Mouse (Mus musculus): ENCODE measurements around the gene Cdkn2d. TPM values are rescaled to one million over a fixed set of nuclear protein-coding genes. Genes with fewer than 3 reads are reported as not detected.
A peak's percentile ranks its signal among the peaks of the same experiment; 100 is the strongest.

The Cdkn2d gene
- polyA plus RNA-seq, 1 experiment = 34.7 TPM

GRCm38 (mm10) chr9:21319503-21319902 lies 28.3 kb upstream of the Cdkn2d start:
- peaks cover 5% of the 10 kb centered on the region for H3K4me1 ChIP-seq (ENCODE audit: control insufficient read depth, insufficient read depth, low read length)
- WGBS = 96% methylated on average over 4 of the region's 4 CpGs
- H3K4me3 ChIP-seq (replicated peaks; ENCODE audit: extremely low read depth, low read depth, low read length) = no peak overlapping the region
- TF ChIP-seq CTCF (IDR thresholded peaks at IDR 0.05; ENCODE audit: insufficient read depth, low read length) = no peak
- TF ChIP-seq POLR2A (IDR thresholded peaks at IDR 0.05; ENCODE audit: borderline replicate concordance, extremely low read depth, low read depth, low read length) = no peak
- DNase-seq = no peak

- DNase-seq = no peak
- WGBS = 82% methylated on average over 6 of the region's 6 CpGs
- H3K4me3 ChIP-seq (replicated peaks; ENCODE audit: extremely low read depth, low read depth, low read length) = no peak overlapping the region
- TF ChIP-seq CTCF (IDR thresholded peaks at IDR 0.05; ENCODE audit: insufficient read depth, low read length) (no peak), POLR2A (IDR thresholded peaks at IDR 0.05; ENCODE audit: borderline replicate concordance, extremely low read depth, low read depth, low read length) (no peak)
- H3K4me1 ChIP-seq (ENCODE audit: control insufficient read depth, insufficient read depth, low read length) = peaks cover 2% of the 10 kb centered on the region; the same call in 1 of the 2 replicates
Observed at GRCm38 (mm10) chr9:21318792-21319191, 27.6 kb upstream of the Cdkn2d start.

GRCm38 (mm10) chr9:21316696-21317095 lies 25.5 kb upstream of the Cdkn2d start:
- H3K4me1 ChIP-seq (ENCODE audit: control insufficient read depth, insufficient read depth, low read length) = peaks cover 2% of the 10 kb centered on the region; the same call in 1 of the 2 replicates
- no peak for DNase-seq
- 60% methylated on average over 7 of the region's 7 CpGs for WGBS
- no peak for TF ChIP-seq POLR2A (IDR thresholded peaks at IDR 0.05; ENCODE audit: borderline replicate concordance, extremely low read depth, low read depth, low read length)
- TF ChIP-seq CTCF (IDR thresholded peaks at IDR 0.05; ENCODE audit: insufficient read depth, low read length) = no peak
- no peak overlapping the region for H3K4me3 ChIP-seq (replicated peaks; ENCODE audit: extremely low read depth, low read depth, low read length)

- DNase-seq = no peak
- 45% methylated on average over 5 of the region's 5 CpGs for WGBS
- TF ChIP-seq POLR2A (IDR thresholded peaks at IDR 0.05; ENCODE audit: borderline replicate concordance, extremely low read depth, low read depth, low read length) (no peak), CTCF (IDR thresholded peaks at IDR 0.05; ENCODE audit: insufficient read depth, low read length) (no peak)
- Histone ChIP-seq H3K4me1 (ENCODE audit: control insufficient read depth, insufficient read depth, low read length) (peaks cover 2% of the 10 kb centered on the region; the same call in 1 of the 2 replicates), H3K4me3 (replicated peaks; ENCODE audit: extremely low read depth, low read depth, low read length) (no peak overlapping the region)
Observed at GRCm38 (mm10) chr9:21315421-21315820, 24.2 kb upstream of the Cdkn2d start.

- Histone ChIP-seq H3K4me3 (replicated peaks; ENCODE audit: extremely low read depth, low read depth, low read length) (no peak overlapping the region), H3K4me1 (ENCODE audit: control insufficient read depth, insufficient read depth, low read length) (no peaks in the 10 kb centered on the region)
- TF ChIP-seq POLR2A (IDR thresholded peaks at IDR 0.05; ENCODE audit: borderline replicate concordance, extremely low read depth, low read depth, low read length) (no peak), CTCF (IDR thresholded peaks at IDR 0.05; ENCODE audit: insufficient read depth, low read length) (no peak)
- no peak for DNase-seq
- 93% methylated on average over 9 of the region's 9 CpGs for whole genome bisulfite sequencing
Observed at GRCm38 (mm10) chr9:21314367-21315140, 23.3 kb upstream of the Cdkn2d start.

GRCm38 (mm10) chr9:21313394-21313793 lies 22.2 kb upstream of the Cdkn2d start:
- TF ChIP-seq CTCF (IDR thresholded peaks at IDR 0.05; ENCODE audit: insufficient read depth, low read length) = peak; percentile 91
- no peak for TF ChIP-seq POLR2A (IDR thresholded peaks at IDR 0.05; ENCODE audit: borderline replicate concordance, extremely low read depth, low read depth, low read length)
- WGBS = 10% methylated on average over 11 of the region's 11 CpGs
- H3K4me1 ChIP-seq (ENCODE audit: control insufficient read depth, insufficient read depth, low read length) = no peaks in the 10 kb centered on the region
- peak; percentile 91 for DNase-seq
- H3K4me3 ChIP-seq (replicated peaks; ENCODE audit: extremely low read depth, low read depth, low read length) = no peak overlapping the region

- DNase-seq = peak; percentile 66
- H3K4me1 ChIP-seq (ENCODE audit: control insufficient read depth, insufficient read depth, low read length) = no peaks in the 10 kb centered on the region
- H3K4me3 ChIP-seq (replicated peaks; ENCODE audit: extremely low read depth, low read depth, low read length) = peak within 1 kb of the TSS; percentile 58
- TF ChIP-seq CTCF (IDR thresholded peaks at IDR 0.05; ENCODE audit: insufficient read depth, low read length) (no peak), POLR2A (IDR thresholded peaks at IDR 0.05; ENCODE audit: borderline replicate concordance, extremely low read depth, low read depth, low read length) (peak; percentile 27; the same call in 1 of the 2 replicates)
- 18% methylated on average over 35 of the region's 35 CpGs for WGBS
Observed at GRCm38 (mm10) chr9:21312134-21312533, 20.9 kb upstream of the Cdkn2d start, which contains the start of gene Ap1m2. Gene Ap1m2 (minus strand): TSS chr9:21312337.

GRCm38 (mm10) chr9:21311695-21312094 lies 20.5 kb upstream of the Cdkn2d start:
- H3K4me1 ChIP-seq (ENCODE audit: control insufficient read depth, insufficient read depth, low read length) = no peaks in the 10 kb centered on the region
- 39% methylated on average over 7 of the region's 7 CpGs for WGBS
- no peak for DNase-seq
- TF ChIP-seq POLR2A (IDR thresholded peaks at IDR 0.05; ENCODE audit: borderline replicate concordance, extremely low read depth, low read depth, low read length) (no peak), CTCF (IDR thresholded peaks at IDR 0.05; ENCODE audit: insufficient read depth, low read length) (no peak)
- peak overlapping the region; percentile 58 for H3K4me3 ChIP-seq (replicated peaks; ENCODE audit: extremely low read depth, low read depth, low read length)

- Histone ChIP-seq H3K4me1 (ENCODE audit: control insufficient read depth, insufficient read depth, low read length) (no peaks in the 10 kb centered on the region), H3K4me3 (replicated peaks; ENCODE audit: extremely low read depth, low read depth, low read length) (no peak overlapping the region)
- TF ChIP-seq CTCF (IDR thresholded peaks at IDR 0.05; ENCODE audit: insufficient read depth, low read length) (no peak), POLR2A (IDR thresholded peaks at IDR 0.05; ENCODE audit: borderline replicate concordance, extremely low read depth, low read depth, low read length) (no peak)
- DNase-seq = no peak
- WGBS = 58% methylated on average over 15 of the region's 15 CpGs
Observed at GRCm38 (mm10) chr9:21309150-21309741, 18.0 kb upstream of the Cdkn2d start.

Measured in lung, adult 2 months (tissue).